Mouse (Mus musculus) liver, postnatal 0 days (tissue): Measurements from ENCODE around the gene Dgkg. TPM values are rescaled to one million over a fixed set of nuclear protein-coding genes. Genes with fewer than 3 reads are reported as not detected.

Experiments
- ATAC-seq: fragments of 200-750 bp; cut with Nextera tagmentation; 2 replicates; pipeline ENCODE4 v1.8.0; 2017; ENCODE audit warnings: mild to moderate bottlenecking, moderate library complexity
- DNase-seq: peaks from one replicate; pipeline ENCODE4 v3.0.0-alpha.2; 2016
- H3K27ac ChIP-seq: fragments of 300-500 bp; sonication (generic); 2 replicates; pipeline ENCODE4 v1.5.1; 2014; ENCODE audit warnings: antibody characterized with exemption, moderate library complexity, mild to moderate bottlenecking, low read depth
- H3K27me3 ChIP-seq: fragments of 300-500 bp; sonication (generic); 2 replicates; pipeline ENCODE4 v1.6.1; 2014; ENCODE audit warnings: low read length, control low read depth, mixed read lengths; ENCODE audit not compliant: insufficient read depth
- H3K36me3 ChIP-seq: fragments of 300-500 bp; sonication (generic); replicated peaks from 2 replicates; pipeline ENCODE4 v1.6.1; 2014; ENCODE audit warnings: mild to moderate bottlenecking, control low read depth, low read length, moderate library complexity, mixed read lengths; ENCODE audit not compliant: insufficient read depth
- H3K4me1 ChIP-seq: fragments of 300-500 bp; sonication (generic); 2 replicates; pipeline ENCODE4 v1.6.1; 2014; ENCODE audit warnings: antibody characterized with exemption, mild to moderate bottlenecking, control low read depth; ENCODE audit not compliant: insufficient read depth
- H3K4me2 ChIP-seq: fragments of 300-500 bp; sonication (generic); 2 replicates; pipeline ENCODE4 v1.6.1; 2014; ENCODE audit warnings: low read depth, mild to moderate bottlenecking, low read length, moderate library complexity, mixed read lengths
- H3K4me3 ChIP-seq: fragments of 300-500 bp; sonication (generic); 2 replicates; pipeline ENCODE4 v1.5.1; 2014; ENCODE audit warnings: low read depth, low read length
- H3K9ac ChIP-seq: fragments of 300-500 bp; sonication (generic); replicated peaks from 2 replicates; pipeline ENCODE4 v1.6.1; 2014; ENCODE audit warnings: mild to moderate bottlenecking, moderate library complexity
- H3K9me3 ChIP-seq: fragments of 300-500 bp; sonication (generic); 2 replicates; pipeline ENCODE4 v1.6.1; 2016; ENCODE audit warnings: mild to moderate bottlenecking, control low read depth, low read length, mixed read lengths
- CTCF ChIP-seq: sonication (generic); IDR thresholded peaks from 2 replicates; pipeline ENCODE4 v1.5.1; 2016; ENCODE audit warnings: antibody characterized with exemption, low read depth
- EP300 ChIP-seq: IDR thresholded peaks from 2 replicates; pipeline ENCODE4 v1.6.1; 2016; ENCODE audit warnings: antibody characterized with exemption, low read depth, mild to moderate bottlenecking
- WGBS: fragments of 180-500 bp; shearing (Covaris S2); extraction: QIAGEN DNeasy Blood & Tissue Kit; methylation state at CpG from one replicate; pipeline ENCODE4 v1.1.7; 2014; ENCODE audit not compliant: insufficient replicate concordance; 5-methylcytosine and 5-hydroxymethylcytosine counted together
- microRNA-seq: library from miRNA; unstranded; fragments of <30 nt; microRNA quantifications from one replicate; pipeline ENCODE4, GENCODE M21; 2016
- polyA plus RNA-seq: library from polyadenylated mRNA; unstranded; fragments of >200 nt; fragmentation: Nextera tagmentation; extraction: Ambion mirVana; gene quantifications from 2 replicates; pipeline ENCODE4 v1.2.1, GENCODE M21; 2015

Dgkg gene
- polyA plus RNA-seq, 1 experiment from 2014 or later, result 0.93 TPM

GRCm38 (mm10) chr16:22429377-22429776 is 227.6 kb downstream of the Dgkg start:
- no peak overlapping the region for H3K27ac ChIP-seq
- DNase-seq, result no peak
- H3K27me3 ChIP-seq, result no peaks in the 10 kb centered on the region
- no peaks in the 10 kb centered on the region for H3K9me3 ChIP-seq
- no peak overlapping the region for H3K9ac ChIP-seq
- H3K4me3 ChIP-seq, result no peak overlapping the region
- peaks cover 15% of the 10 kb centered on the region for H3K4me1 ChIP-seq
- ATAC-seq, result 0 out of 2 replicates have a peak, but pooled peaks have one; percentile 5
- peak overlapping the region; percentile 58 for H3K4me2 ChIP-seq
- TF ChIP-seq CTCF (no peak), EP300 (no peak)
- 33% methylated on average over 8 of the region's 8 CpGs for WGBS
- no peaks in the 10 kb centered on the region for H3K36me3 ChIP-seq

- DNase-seq (peak; percentile 75), ATAC-seq (peak; percentile 96)
- H3K9me3 ChIP-seq, result no peaks in the 10 kb centered on the region
- peak overlapping the region; percentile 58 for H3K4me2 ChIP-seq
- H3K9ac ChIP-seq, result no peak overlapping the region
- no peak for TF ChIP-seq EP300
- TF ChIP-seq CTCF, result peak; percentile 35
- peaks cover 15% of the 10 kb centered on the region for H3K4me1 ChIP-seq
- no peak overlapping the region for H3K27ac ChIP-seq
- H3K4me3 ChIP-seq, result no peak overlapping the region
- no peaks in the 10 kb centered on the region for H3K27me3 ChIP-seq
- 11% methylated on average over 9 of the region's 9 CpGs for WGBS
- H3K36me3 ChIP-seq, result no peaks in the 10 kb centered on the region
These were observed 228.1 kb downstream of the Dgkg start for GRCm38 (mm10) chr16:22428853-22429341.

- ATAC-seq (no peak), DNase-seq (no peak)
- H3K27ac ChIP-seq, result no peak overlapping the region
- H3K9ac ChIP-seq, result no peak overlapping the region
- WGBS, result 81% methylated on average over 7 of the region's 7 CpGs
- no peak overlapping the region for H3K4me3 ChIP-seq
- no peak overlapping the region for H3K4me2 ChIP-seq
- H3K9me3 ChIP-seq, result no peaks in the 10 kb centered on the region
- no peaks in the 10 kb centered on the region for H3K27me3 ChIP-seq
- TF ChIP-seq EP300, result no peak
- no peak for TF ChIP-seq CTCF
- H3K36me3 ChIP-seq, result no peaks in the 10 kb centered on the region
- peaks cover 15% of the 10 kb centered on the region for H3K4me1 ChIP-seq
These were observed 230.2 kb downstream of the Dgkg start for GRCm38 (mm10) chr16:22426866-22427265.

GRCm38 (mm10) chr16:22422256-22422655 is 234.8 kb downstream of the Dgkg start:
- TF ChIP-seq EP300 (no peak), CTCF (no peak)
- Histone ChIP-seq H3K9me3 (no peaks in the 10 kb centered on the region), H3K4me1 (no peaks in the 10 kb centered on the region), H3K4me3 (no peak overlapping the region), H3K9ac (no peak overlapping the region), H3K4me2 (no peak overlapping the region), H3K27me3 (no peaks in the 10 kb centered on the region), H3K36me3 (no peaks in the 10 kb centered on the region), H3K27ac (no peak overlapping the region)
- ATAC-seq (no peak), DNase-seq (no peak)
- 76% methylated on average over 5 of the region's 5 CpGs for WGBS

Small RNA genes within 50 kb of the gene (microRNA-seq; reads per million reads assigned to microRNA genes)
- gene Mir6362 (not detected), gene Mir8095 (not detected)

Other genes starting within 250 kb of the Dgkg start
- 2.6 and 2.7 TPM in 2 replicates for gene Etv5, start 217.5 kb downstream of the Dgkg start, polyA plus RNA-seq
- not detected in 2 replicates for gene Crygs, start 154.4 kb upstream of the Dgkg start, polyA plus RNA-seq
- gene Tbccd1, start 200.4 kb upstream of the Dgkg start, polyA plus RNA-seq, result 13.7 and 14.6 TPM in 2 replicates
- 48.9 and 50.3 TPM in 2 replicates for gene Dnajb11, start 200.6 kb upstream of the Dgkg start, polyA plus RNA-seq
- 25,564 and 27,060 TPM in 2 replicates for gene Ahsg, start 234.1 kb upstream of the Dgkg start, polyA plus RNA-seq